Mouse (Mus musculus) lung, embryonic 14.5 days (tissue): ENCODE results near the gene Mast4. TPM values are rescaled to one million over a fixed set of nuclear protein-coding genes. Genes with fewer than 3 reads are reported as not detected.
A peak's percentile ranks its signal among the peaks of the same experiment; 100 is the strongest.

Experiments
- ATAC-seq: fragments of 200-750 bp; cut with Nextera tagmentation; 2 replicates; pipeline ENCODE4 v1.8.0; 2017; ENCODE audit warnings: mild to moderate bottlenecking, moderate TSS enrichment, moderate library complexity; ENCODE audit not compliant: insufficient read depth
- DNase-seq: peaks from one replicate; pipeline ENCODE4 v3.0.0-alpha.2; 2015
- H3K27ac ChIP-seq: fragments of 300-500 bp; sonication (generic); 2 replicates; pipeline ENCODE4 v1.5.1; 2014; ENCODE audit warnings: low read depth, mild to moderate bottlenecking, moderate library complexity
- H3K27me3 ChIP-seq: fragments of 300-500 bp; sonication (generic); 2 replicates; pipeline ENCODE4 v1.6.1; 2014; ENCODE audit warnings: low read length, control low read depth; ENCODE audit not compliant: insufficient read depth
- H3K36me3 ChIP-seq: fragments of 300-500 bp; sonication (generic); 2 replicates; pipeline ENCODE4 v1.6.1; 2014; ENCODE audit warnings: control low read depth; ENCODE audit not compliant: insufficient read depth
- H3K4me1 ChIP-seq: fragments of 300-500 bp; sonication (generic); 2 replicates; pipeline ENCODE4 v1.6.1; 2014; ENCODE audit warnings: antibody characterized with exemption, control low read depth; ENCODE audit not compliant: insufficient read depth
- H3K4me2 ChIP-seq: fragments of 300-500 bp; sonication (generic); 2 replicates; pipeline ENCODE4 v1.6.1; 2014; ENCODE audit warnings: mild to moderate bottlenecking
- H3K4me3 ChIP-seq: fragments of 300-500 bp; sonication (generic); 2 replicates; pipeline ENCODE4 v1.5.1; 2014; ENCODE audit warnings: low read depth, low read length
- H3K9ac ChIP-seq: fragments of 300-500 bp; sonication (generic); 2 replicates; pipeline ENCODE4 v1.6.1; 2014
- H3K9me3 ChIP-seq: fragments of 300-500 bp; sonication (generic); 2 replicates; pipeline ENCODE4 v1.6.1; 2016; ENCODE audit warnings: low read depth, low read length, control low read depth
- CTCF ChIP-seq: IDR thresholded peaks from 2 replicates; pipeline ENCODE4 v1.5.1; 2016; ENCODE audit warnings: antibody characterized with exemption, low read depth
- WGBS: fragments of 180-500 bp; shearing (Covaris S2); extraction: QIAGEN DNeasy Blood & Tissue Kit; methylation state at CpG from one replicate; pipeline ENCODE4 v1.1.7; 2014; 5-methylcytosine and 5-hydroxymethylcytosine counted together
- polyA plus RNA-seq: library from polyadenylated mRNA; unstranded; fragments of >200 nt; fragmentation: Nextera tagmentation; extraction: Ambion mirVana; gene quantifications from 2 replicates; pipeline ENCODE4 v1.2.1, GENCODE M21; 2014

The Mast4 gene
- polyA plus RNA-seq, 1 experiment from 2014 or later = 30.8 TPM

DNA sequence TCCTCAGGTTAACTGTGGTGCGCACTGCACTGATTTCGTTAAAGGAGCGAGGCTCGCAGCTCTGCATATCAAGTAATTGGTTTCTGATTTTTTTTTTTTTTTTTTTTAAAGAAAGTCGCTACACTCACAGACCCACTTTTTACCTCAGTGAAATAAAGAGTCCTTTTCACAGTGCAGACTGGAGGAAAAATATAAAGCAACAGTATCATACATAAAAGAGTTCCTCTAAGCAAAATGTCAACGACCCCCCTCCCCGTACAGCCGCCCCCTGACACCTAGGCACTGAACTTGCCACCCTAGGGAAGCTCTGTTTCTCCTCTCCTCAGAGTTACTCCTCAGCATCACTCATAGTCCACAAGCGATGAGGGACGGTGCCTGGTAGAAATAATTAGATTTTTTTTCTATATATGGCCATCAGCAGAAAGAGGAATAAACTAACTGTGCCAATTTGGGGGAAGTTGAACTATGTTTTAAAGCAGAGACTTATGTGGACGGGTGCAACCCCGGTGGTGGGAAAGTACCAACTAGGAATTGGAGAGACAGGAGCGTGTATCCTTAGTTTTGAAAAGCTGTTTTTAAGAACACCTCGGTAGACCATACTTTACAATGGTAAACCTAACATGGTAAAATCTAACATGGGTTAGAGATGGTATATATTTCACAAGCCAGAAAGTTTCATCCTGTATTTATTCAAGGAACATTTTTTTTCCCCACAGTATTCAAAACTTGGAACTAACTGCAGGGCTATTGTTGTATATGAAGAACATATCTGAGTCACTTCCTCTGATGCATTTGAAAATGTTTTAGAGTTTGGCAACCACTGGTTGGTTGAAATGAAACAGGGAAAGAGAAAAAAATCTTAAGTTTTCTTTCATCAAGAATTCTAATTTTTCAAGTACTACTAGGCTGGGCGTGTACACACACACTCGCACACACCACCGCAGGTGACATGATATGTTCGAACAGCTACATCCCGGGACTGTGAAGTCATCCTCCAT, 375.7 kb downstream of the Mast4 start:
- no peak for TF ChIP-seq CTCF

DNA sequence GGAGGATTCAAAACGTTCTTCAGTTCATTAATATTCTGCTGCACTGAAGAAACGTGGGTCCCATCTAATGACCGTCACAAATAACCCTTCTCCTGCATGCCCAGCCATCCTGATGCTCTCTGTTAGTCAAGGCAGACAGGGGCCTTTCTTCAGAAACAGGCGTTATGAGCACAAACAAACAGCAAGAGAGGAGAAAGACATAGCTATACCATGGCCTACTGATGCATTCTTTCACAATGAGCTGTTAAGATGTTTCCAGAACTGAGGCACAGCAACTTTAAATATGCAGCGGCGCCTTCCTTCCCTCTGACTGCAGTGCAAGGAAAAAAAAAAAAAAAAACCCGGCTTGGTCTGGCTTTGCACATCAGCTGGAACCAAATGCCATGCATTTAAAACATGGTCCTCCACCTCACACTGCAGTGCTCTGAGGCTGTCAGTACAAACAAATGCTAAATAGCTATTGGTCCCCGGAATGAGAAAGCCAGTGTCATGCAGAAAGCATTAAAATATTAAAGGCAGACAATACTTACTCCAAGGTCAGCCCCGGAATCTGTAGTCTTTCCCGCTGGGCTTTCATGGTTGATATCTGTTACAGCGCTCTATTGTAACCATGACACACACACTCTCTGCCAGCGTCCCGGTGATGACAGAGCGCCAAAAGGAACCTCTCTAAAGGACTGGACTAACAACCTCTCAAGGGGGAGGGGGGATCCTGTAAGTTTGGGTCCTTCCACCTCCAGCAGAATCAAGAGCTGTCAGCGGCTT, 376.6 kb downstream of the Mast4 start:
- WGBS = 3% methylated on average over 15 of the region's 15 CpGs
- TF ChIP-seq CTCF = no peak
- peak overlapping the region; percentile 66 for H3K4me2 ChIP-seq
- H3K27me3 ChIP-seq = no peaks in the 10 kb centered on the region
- ATAC-seq (peak; percentile 75), DNase-seq (peak; percentile 68)
- peak overlapping the region; percentile 28 for H3K4me3 ChIP-seq
- peak overlapping the region; percentile 30 for H3K9ac ChIP-seq
- no peaks in the 10 kb centered on the region for H3K9me3 ChIP-seq
- no peaks in the 10 kb centered on the region for H3K4me1 ChIP-seq
- peak overlapping the region; percentile 55 for H3K27ac ChIP-seq
- no peaks in the 10 kb centered on the region for H3K36me3 ChIP-seq

More for the DNA sequence above, 375.7 kb downstream of the Mast4 start:
- WGBS = 43% methylated on average over 19 of the region's 19 CpGs
- no peaks in the 10 kb centered on the region for H3K27me3 ChIP-seq
- H3K9me3 ChIP-seq = no peaks in the 10 kb centered on the region
- ATAC-seq (no peak), DNase-seq (peak; percentile 38)
- no peaks in the 10 kb centered on the region for H3K4me1 ChIP-seq
- peak overlapping the region; percentile 55 for H3K27ac ChIP-seq
- no peaks in the 10 kb centered on the region for H3K36me3 ChIP-seq
- peak overlapping the region; percentile 30 for H3K9ac ChIP-seq
- peak overlapping the region; percentile 28 for H3K4me3 ChIP-seq
- H3K4me2 ChIP-seq = peak overlapping the region; percentile 66

DNA sequence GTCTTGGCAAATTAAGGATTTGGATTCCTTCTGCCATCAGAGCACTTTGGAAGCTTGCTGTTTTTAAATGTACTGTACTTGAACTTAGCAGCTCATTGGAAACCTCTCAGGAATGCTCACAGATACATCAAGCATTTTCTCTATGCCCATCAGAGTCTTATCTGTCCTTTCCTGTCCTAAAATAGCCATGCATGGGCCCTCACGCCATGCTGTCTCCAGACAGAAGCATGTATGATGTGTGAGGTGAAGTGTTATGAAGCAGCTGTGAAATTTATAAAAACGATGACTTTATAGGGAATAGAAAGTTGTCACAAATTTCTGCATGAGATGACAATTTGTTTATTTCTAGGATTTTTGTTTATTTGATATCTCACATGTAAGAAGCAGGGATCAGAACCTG, 378.8 kb downstream of the Mast4 start:
- WGBS = 33% methylated on average over 2 of the region's 2 CpGs
- Histone ChIP-seq H3K36me3 (no peaks in the 10 kb centered on the region), H3K27ac (no peak overlapping the region), H3K4me2 (no peak overlapping the region), H3K27me3 (no peaks in the 10 kb centered on the region), H3K4me3 (no peak overlapping the region), H3K4me1 (no peaks in the 10 kb centered on the region), H3K9me3 (no peaks in the 10 kb centered on the region), H3K9ac (no peak overlapping the region)
- DNase-seq (peak; percentile 71), ATAC-seq (peak; percentile 56; the same call in 1 of the 2 replicates)
- no peak for TF ChIP-seq CTCF

GRCm38 (mm10) chr13:102949756-102950155, 384.5 kb downstream of the Mast4 start:
- no peak for TF ChIP-seq CTCF
- Histone ChIP-seq H3K27me3 (no peaks in the 10 kb centered on the region), H3K36me3 (no peaks in the 10 kb centered on the region), H3K4me1 (no peaks in the 10 kb centered on the region), H3K27ac (no peak overlapping the region), H3K9me3 (no peaks in the 10 kb centered on the region), H3K4me3 (no peak overlapping the region), H3K4me2 (no peak overlapping the region), H3K9ac (no peak overlapping the region)
- WGBS = 78% methylated on average over 7 of the region's 7 CpGs
- no peak for DNase-seq
- ATAC-seq = no peak

GRCm38 (mm10) chr13:102948966-102949365, 385.3 kb downstream of the Mast4 start:
- H3K9ac ChIP-seq = no peak overlapping the region
- ATAC-seq (no peak), DNase-seq (no peak)
- no peaks in the 10 kb centered on the region for H3K9me3 ChIP-seq
- H3K36me3 ChIP-seq = no peaks in the 10 kb centered on the region
- no peaks in the 10 kb centered on the region for H3K4me1 ChIP-seq
- WGBS = 72% methylated on average over 3 of the region's 3 CpGs
- no peak overlapping the region for H3K4me2 ChIP-seq
- H3K4me3 ChIP-seq = no peak overlapping the region
- H3K27me3 ChIP-seq = no peaks in the 10 kb centered on the region
- no peak for TF ChIP-seq CTCF
- H3K27ac ChIP-seq = no peak overlapping the region

DNA sequence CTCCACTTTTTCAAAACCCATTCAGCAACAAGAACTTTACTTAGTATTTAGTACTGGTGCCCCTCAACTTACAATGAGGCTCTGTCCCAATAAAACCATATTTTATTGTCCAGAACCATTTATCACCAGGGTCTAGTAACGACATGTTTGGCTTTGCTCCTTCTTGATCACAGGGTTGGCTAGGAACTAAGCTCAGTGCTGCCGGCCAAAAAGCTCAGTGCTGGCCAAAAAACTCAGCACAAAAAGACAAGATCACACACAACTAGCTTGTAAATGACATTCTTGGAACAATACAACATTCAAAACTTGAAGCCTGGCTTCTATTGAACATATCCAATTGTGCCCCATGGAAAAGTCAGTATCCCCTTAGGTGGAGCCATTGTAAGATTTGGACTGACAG, 386.8 kb downstream of the Mast4 start:
- no peak for TF ChIP-seq CTCF
- H3K9me3 ChIP-seq = no peaks in the 10 kb centered on the region
- H3K4me1 ChIP-seq = no peaks in the 10 kb centered on the region
- ATAC-seq (no peak), DNase-seq (no peak)
- no peak overlapping the region for H3K9ac ChIP-seq
- WGBS = 73% methylated on average over 2 of the region's 2 CpGs
- H3K27me3 ChIP-seq = no peaks in the 10 kb centered on the region
- H3K36me3 ChIP-seq = no peaks in the 10 kb centered on the region
- H3K27ac ChIP-seq = no peak overlapping the region
- H3K4me2 ChIP-seq = no peak overlapping the region
- H3K4me3 ChIP-seq = no peak overlapping the region
